Mouse (Mus musculus) liver, embryonic 14.5 days (tissue): ENCODE data around the gene Gnaq. TPM values are rescaled to one million over a fixed set of nuclear protein-coding genes. Genes with fewer than 3 reads are reported as not detected.

Experiments used
- ATAC-seq: fragments of 200-750 bp; cut with Nextera tagmentation; 2 replicates; pipeline ENCODE4 v1.8.0; 2017; ENCODE audit warnings: moderate number of reproducible peaks, mild to moderate bottlenecking, moderate library complexity; ENCODE audit not compliant: insufficient read depth
- DNase-seq, 3 experiments: peaks; one replicate each; pipeline ENCODE4 v3.0.0-alpha.2; 2012 to 2013; ENCODE audit warnings: low read depth in 3 of 3, low spot score in 3 of 3
- H3K27ac ChIP-seq: fragments of 300-500 bp; sonication (generic); 2 replicates; pipeline ENCODE4 v1.5.1; 2014; ENCODE audit warnings: moderate library complexity, mild to moderate bottlenecking, control low read depth, inconsistent platforms
- H3K27me3 ChIP-seq: fragments of 300-500 bp; sonication (generic); 2 replicates; pipeline ENCODE4 v1.6.1; 2014; ENCODE audit warnings: mild to moderate bottlenecking, low read length, moderate library complexity; ENCODE audit not compliant: control insufficient read depth, insufficient read depth
- H3K36me3 ChIP-seq: fragments of 300-500 bp; sonication (generic); replicated peaks from 2 replicates; pipeline ENCODE4 v1.6.1; 2014; ENCODE audit warnings: low read depth; ENCODE audit not compliant: control insufficient read depth, insufficient read depth
- H3K4me1 ChIP-seq, 2 experiments: fragments of 200-500 bp in 1 of 2; fragments of 300-500 bp in 1 of 2; sonication (generic) in 1 of 2; replicated peaks; 2 replicates each; pipeline ENCODE4 v1.6.1; 2012 to 2014; ENCODE audit warnings: antibody characterized with exemption in 1 of 2, inconsistent platforms in 1 of 2, low read length in 1 of 2; ENCODE audit not compliant: control insufficient read depth in 2 of 2, insufficient read depth in 2 of 2
- H3K4me2 ChIP-seq: fragments of 300-500 bp; sonication (generic); 2 replicates; pipeline ENCODE4 v1.6.1; 2014; ENCODE audit warnings: low read depth, mild to moderate bottlenecking, control low read depth, moderate library complexity
- H3K4me3 ChIP-seq, 2 experiments: fragments of 200-500 bp in 1 of 2; fragments of 300-500 bp in 1 of 2; sonication (generic) in 1 of 2; 2 replicates each; pipeline ENCODE4 v1.5.1; 2012 to 2014; ENCODE audit warnings: low read depth in 2 of 2, low read length in 2 of 2, mild to moderate bottlenecking in 2 of 2, control low read depth in 1 of 2, inconsistent platforms in 1 of 2, moderate library complexity in 1 of 2; ENCODE audit not compliant: insufficient read depth in 1 of 2
- H3K9ac ChIP-seq: fragments of 300-500 bp; sonication (generic); replicated peaks from 2 replicates; pipeline ENCODE4 v1.6.1; 2014; ENCODE audit warnings: mild to moderate bottlenecking, control low read depth, moderate library complexity
- H3K9me3 ChIP-seq: fragments of 300-500 bp; sonication (generic); 2 replicates; pipeline ENCODE4 v1.6.1; 2016; ENCODE audit warnings: low read length, mixed read lengths; ENCODE audit not compliant: control insufficient read depth
- CTCF ChIP-seq: IDR thresholded peaks from 2 replicates; pipeline ENCODE4 v1.5.1; 2016; ENCODE audit warnings: antibody characterized with exemption, low read depth, control low read depth
- EP300 ChIP-seq: IDR thresholded peaks from 2 replicates; pipeline ENCODE4 v1.6.1; 2016; ENCODE audit warnings: antibody characterized with exemption, low read depth
- WGBS: fragments of 180-500 bp; shearing (Covaris S2); extraction: QIAGEN DNeasy Blood & Tissue Kit; methylation state at CpG from one replicate; pipeline ENCODE4 v1.1.7; 2014; ENCODE audit not compliant: insufficient replicate concordance; 5-methylcytosine and 5-hydroxymethylcytosine counted together
- polyA plus RNA-seq, 2 experiments: library from polyadenylated mRNA; depleted of rRNA in 1 of 2; stranded (reverse) in 1 of 2; unstranded in 1 of 2; fragments of >200 nt; fragmentation: Nextera tagmentation in 1 of 2; extraction: Ambion mirVana in 1 of 2; gene quantifications; 2 replicates each; pipeline versions ENCODE4 v1.2.1 to v1.2.3; 2012 to 2014

Gnaq gene
- polyA plus RNA-seq, 2 experiments: 1.7 to 2.7 TPM

DNA sequence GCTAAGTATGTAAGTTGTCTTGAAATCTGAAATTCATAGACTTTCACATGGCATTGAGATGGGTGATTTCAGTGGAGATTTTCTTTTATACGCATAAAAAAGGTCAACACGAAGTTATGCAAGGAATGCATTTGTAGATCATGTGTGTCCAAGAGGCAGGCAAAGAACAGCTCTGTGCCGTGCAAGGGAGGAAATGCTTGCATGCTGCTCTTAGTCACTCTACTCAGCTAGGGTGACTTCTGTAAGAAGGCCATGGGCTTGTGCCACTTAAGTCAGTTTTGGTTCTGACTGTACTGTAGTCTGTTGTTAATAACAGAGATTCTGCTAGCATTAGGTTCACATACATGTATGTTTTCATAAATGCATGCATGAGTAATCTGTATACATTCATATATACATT is 38.1 kb downstream of the Gnaq start:
- DNase-seq (no peak), ATAC-seq (no peak)
- no peak overlapping the region for H3K4me2 ChIP-seq
- no peak overlapping the region for H3K27ac ChIP-seq
- no peaks in the 10 kb centered on the region for H3K27me3 ChIP-seq
- no peaks in the 10 kb centered on the region for H3K36me3 ChIP-seq
- no peaks in the 10 kb centered on the region for H3K9me3 ChIP-seq
- H3K4me1 ChIP-seq: peaks cover 0 to 10% of the 10 kb centered on the region in 2 experiments; a peak in 2 of 4 replicates
- no peak for TF ChIP-seq EP300
- H3K9ac ChIP-seq: no peak overlapping the region
- H3K4me3 ChIP-seq: no peak overlapping the region
- WGBS: 66% methylated on average over 3 of the region's 3 CpGs

DNA sequence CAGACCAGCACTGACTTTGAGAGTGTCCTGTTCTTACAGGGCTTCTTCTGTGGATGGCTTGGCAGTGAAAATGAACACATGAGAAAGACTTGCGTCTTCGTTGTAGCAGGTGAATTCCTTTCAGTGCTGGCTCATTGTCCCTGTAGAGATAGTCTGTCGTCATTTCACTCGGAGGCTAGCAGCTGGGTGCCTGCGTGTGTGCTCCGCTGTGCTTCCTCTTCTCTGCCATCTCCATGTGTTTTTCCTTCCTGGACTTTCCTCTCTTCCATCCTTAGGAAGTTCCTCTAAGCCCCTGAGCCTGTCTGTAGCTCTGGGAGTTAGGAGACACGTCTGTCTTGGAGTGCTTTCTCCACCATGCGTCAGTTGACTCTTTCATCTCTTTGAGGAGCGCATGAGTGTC is 41.1 kb downstream of the Gnaq start:
- H3K9ac ChIP-seq: no peak overlapping the region
- ATAC-seq: no peak
- DNase-seq: no peak
- no peak overlapping the region for H3K27ac ChIP-seq
- H3K4me3 ChIP-seq: no peak overlapping the region
- H3K4me1 ChIP-seq: peaks cover 0 to 3% of the 10 kb centered on the region in 2 experiments; a peak in 2 of 4 replicates
- TF ChIP-seq EP300: no peak
- no peak for TF ChIP-seq CTCF
- no peaks in the 10 kb centered on the region for H3K27me3 ChIP-seq
- H3K4me2 ChIP-seq: no peak overlapping the region
- no peaks in the 10 kb centered on the region for H3K9me3 ChIP-seq
- 53% methylated on average over 9 of the region's 9 CpGs for WGBS
- H3K36me3 ChIP-seq: no peaks in the 10 kb centered on the region

DNA sequence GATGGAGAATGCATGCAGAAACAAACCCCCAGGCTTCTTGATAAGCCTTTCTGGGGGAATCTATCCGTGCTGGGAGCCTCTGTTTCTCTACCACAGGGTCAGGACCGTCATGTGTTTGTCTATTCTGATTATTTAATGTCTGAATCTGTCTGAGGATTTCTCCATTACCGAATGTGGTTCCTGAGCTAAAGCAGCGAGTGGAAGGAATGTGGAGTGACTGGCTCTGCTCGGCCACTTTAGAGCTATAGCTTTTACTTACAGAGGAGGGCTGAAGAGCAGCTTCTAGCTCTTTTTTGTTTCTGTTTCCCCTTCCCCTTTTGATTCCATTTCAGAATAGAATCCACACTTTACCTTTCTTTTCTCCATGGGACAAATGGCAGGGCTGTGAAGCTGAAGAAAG is 43.8 kb downstream of the Gnaq start:
- Histone ChIP-seq H3K36me3 (no peaks in the 10 kb centered on the region), H3K27me3 (no peaks in the 10 kb centered on the region), H3K9ac (no peak overlapping the region), H3K9me3 (no peaks in the 10 kb centered on the region), H3K4me1 (peaks cover 0 to 3% of the 10 kb centered on the region in 2 experiments; a peak in 2 of 4 replicates), H3K4me2 (no peak overlapping the region), H3K27ac (no peak overlapping the region), H3K4me3 (no peak overlapping the region)
- TF ChIP-seq EP300: no peak
- no peak for TF ChIP-seq CTCF
- 46% methylated on average over 5 of the region's 5 CpGs for WGBS
- DNase-seq: no peak
- ATAC-seq: no peak

DNA sequence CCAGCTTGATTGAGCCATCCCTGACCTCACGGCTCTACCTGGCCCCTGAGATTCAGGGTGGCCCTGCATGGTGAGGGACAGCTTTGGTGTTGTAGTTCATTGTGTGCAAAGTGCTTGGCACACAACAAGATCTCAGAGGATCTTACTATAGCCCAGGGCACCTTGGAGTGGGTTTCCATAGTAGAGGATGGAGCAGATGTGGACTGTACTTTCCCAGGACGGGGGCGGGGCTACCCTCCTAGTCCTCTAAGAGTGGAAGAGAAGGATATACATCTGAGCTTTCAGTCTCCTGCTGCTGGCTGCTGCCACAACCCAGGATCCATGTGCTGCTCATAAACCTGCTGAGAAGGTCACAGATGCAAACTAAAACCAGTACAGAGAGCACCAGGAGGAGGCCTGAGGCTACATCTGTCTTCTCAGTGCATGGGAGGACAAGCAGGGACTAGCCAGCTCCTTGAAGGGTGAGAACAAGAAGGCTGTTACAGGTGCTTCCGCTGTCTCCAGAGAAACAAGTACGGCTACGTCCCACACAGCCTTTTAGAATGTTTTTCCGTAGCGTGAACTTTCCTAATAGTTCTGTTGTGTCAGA is 44.6 kb downstream of the Gnaq start:
- 76% methylated on average over 8 of the region's 8 CpGs for WGBS

DNA sequence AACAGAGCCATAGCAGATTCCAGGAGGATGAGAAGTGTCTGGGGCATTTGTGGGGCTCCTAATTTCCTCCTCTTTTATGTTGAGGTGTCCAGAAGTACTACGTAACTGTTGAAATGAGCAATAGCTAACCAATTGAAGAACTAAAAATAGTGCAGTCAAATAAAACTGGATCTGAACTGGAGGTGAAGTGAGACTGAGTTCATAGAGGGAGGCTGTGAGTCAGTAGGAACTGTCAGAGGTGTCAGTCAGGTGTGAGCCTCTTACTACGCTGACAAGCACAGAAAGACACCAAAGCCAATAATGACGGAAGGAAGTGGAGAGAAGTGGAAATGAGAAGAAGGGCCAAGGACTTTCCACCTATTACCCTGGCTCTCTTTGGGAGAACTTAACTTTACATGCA is 48.6 kb downstream of the Gnaq start:
- ATAC-seq: no peak
- Histone ChIP-seq H3K9ac (no peak overlapping the region), H3K36me3 (no peaks in the 10 kb centered on the region), H3K9me3 (no peaks in the 10 kb centered on the region), H3K4me2 (no peak overlapping the region), H3K4me1 (peaks cover 0 to 11% of the 10 kb centered on the region in 2 experiments; a peak in 3 of 4 replicates), H3K27ac (no peak overlapping the region), H3K27me3 (no peaks in the 10 kb centered on the region), H3K4me3 (no peak overlapping the region)
- no peak for DNase-seq
- 59% methylated on average over 3 of the region's 3 CpGs for WGBS
- TF ChIP-seq CTCF: no peak
- no peak for TF ChIP-seq EP300

More for the DNA sequence above, 44.6 kb downstream of the Gnaq start:
- Histone ChIP-seq H3K27me3 (no peaks in the 10 kb centered on the region), H3K9ac (no peak overlapping the region), H3K9me3 (no peaks in the 10 kb centered on the region), H3K36me3 (no peaks in the 10 kb centered on the region), H3K4me2 (no peak overlapping the region), H3K4me1 (peaks cover 0 to 6% of the 10 kb centered on the region in 2 experiments; a peak in 2 of 4 replicates), H3K27ac (no peak overlapping the region), H3K4me3 (no peak overlapping the region)
- ATAC-seq (no peak), DNase-seq (no peak)
- TF ChIP-seq EP300 (no peak), CTCF (no peak)
